Mouse (Mus musculus): ENCODE measurements at regions not wholly inside any gene's neighbourhood (a gene's known extent, or its start where the extent isn't known, plus 50 kb on each side); places are given as distances from the start of the nearest gene placed in this dataset.

DNA sequence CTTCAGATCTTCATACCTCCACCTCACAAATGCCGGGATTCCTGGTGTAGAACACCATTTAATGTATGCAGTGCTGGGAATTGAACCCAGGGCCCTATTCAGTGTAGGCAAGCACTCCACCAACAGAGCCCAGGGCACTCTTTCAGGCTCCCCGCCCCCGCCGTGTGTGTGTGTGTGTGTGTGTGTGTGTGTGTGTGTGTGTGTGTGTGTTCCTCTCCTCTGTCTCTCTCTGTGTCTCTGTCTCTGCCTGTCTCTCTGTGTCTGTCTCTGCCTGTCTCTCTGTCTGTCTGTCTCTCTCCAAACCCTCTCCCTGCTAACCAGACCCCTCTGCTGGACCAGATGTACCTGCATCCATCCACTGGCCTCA lies 61.1 kb downstream of the Irf2bpl start:
- TF ChIP-seq POLR2A (IDR thresholded peaks at IDR 0.05; ENCODE audit: borderline replicate concordance, control insufficient read depth, low read depth, low read length), result no peak
- TF ChIP-seq CTCF (IDR thresholded peaks at IDR 0.05; ENCODE audit: control insufficient read depth, insufficient read depth, low read length), result no peak
